Mouse (Mus musculus) spleen, adult 2 months (tissue): Measurements from ENCODE around the gene Cacna1c. TPM values are rescaled to one million over a fixed set of nuclear protein-coding genes. Genes with fewer than 3 reads are reported as not detected.
"Not testable (repeated sequence)": the region's sequence is repeated elsewhere in the genome, so short reads cannot be mapped to it uniquely, and the experiment has no call there.

ENCODE experiments used
- DNase-seq, 2 experiments: peaks; one replicate each; pipeline versions ENCODE4 v3.0.0 to v3.0.0-alpha.2; 2012 to 2021; ENCODE audit warnings: low spot score in 2 of 2, low read depth in 1 of 2
- H3K27ac ChIP-seq: fragments of 200-500 bp; 2 replicates; pipeline ENCODE4 v1.5.1; 2012; ENCODE audit warnings: low read length, inconsistent platforms; ENCODE audit not compliant: insufficient read depth
- H3K27me3 ChIP-seq: fragments of 200-500 bp; 2 replicates; pipeline ENCODE4 v1.6.1; 2012; ENCODE audit warnings: mild to moderate bottlenecking, moderate library complexity, low read length, inconsistent platforms; ENCODE audit not compliant: control insufficient read depth, insufficient read depth
- H3K36me3 ChIP-seq: fragments of 200-500 bp; 2 replicates; pipeline ENCODE4 v1.6.1; 2012; ENCODE audit warnings: mild to moderate bottlenecking, low read length, inconsistent platforms; ENCODE audit not compliant: control insufficient read depth, insufficient read depth
- H3K4me1 ChIP-seq: fragments of 200-500 bp; 2 replicates; pipeline ENCODE4 v1.6.1; 2011; ENCODE audit warnings: inconsistent platforms; ENCODE audit not compliant: control insufficient read depth, insufficient read depth, insufficient read length
- H3K4me3 ChIP-seq: fragments of 200-500 bp; 2 replicates; pipeline ENCODE4 v1.5.1; 2011; ENCODE audit warnings: mild to moderate bottlenecking, inconsistent platforms; ENCODE audit not compliant: insufficient read depth, insufficient read length; ENCODE audit errors: extremely low read depth
- CTCF ChIP-seq: fragments of 200-500 bp; IDR thresholded peaks from 2 replicates; pipeline ENCODE4 v1.5.1; 2011; ENCODE audit warnings: mild to moderate bottlenecking, inconsistent platforms; ENCODE audit not compliant: insufficient read depth, insufficient read length, insufficient replicate concordance; ENCODE audit errors: extremely low read depth
- POLR2A ChIP-seq: fragments of 200-500 bp; IDR thresholded peaks from 2 replicates; pipeline ENCODE4 v1.6.1; 2011; ENCODE audit warnings: low read depth, low read length, inconsistent platforms
- WGBS: fragments of 180-500 bp; shearing (Covaris S2); methylation state at CpG from one replicate; pipeline ENCODE4 v1.1.7; 2018; 5-methylcytosine and 5-hydroxymethylcytosine counted together
- polyA plus RNA-seq: library from polyadenylated mRNA; depleted of rRNA; stranded (reverse); fragments of >200 nt; gene quantifications from 2 replicates; pipeline ENCODE4 v1.2.3, GENCODE M21; 2012

Gene Cacna1c
- polyA plus RNA-seq, 1 experiment, result 1.1 TPM

DNA sequence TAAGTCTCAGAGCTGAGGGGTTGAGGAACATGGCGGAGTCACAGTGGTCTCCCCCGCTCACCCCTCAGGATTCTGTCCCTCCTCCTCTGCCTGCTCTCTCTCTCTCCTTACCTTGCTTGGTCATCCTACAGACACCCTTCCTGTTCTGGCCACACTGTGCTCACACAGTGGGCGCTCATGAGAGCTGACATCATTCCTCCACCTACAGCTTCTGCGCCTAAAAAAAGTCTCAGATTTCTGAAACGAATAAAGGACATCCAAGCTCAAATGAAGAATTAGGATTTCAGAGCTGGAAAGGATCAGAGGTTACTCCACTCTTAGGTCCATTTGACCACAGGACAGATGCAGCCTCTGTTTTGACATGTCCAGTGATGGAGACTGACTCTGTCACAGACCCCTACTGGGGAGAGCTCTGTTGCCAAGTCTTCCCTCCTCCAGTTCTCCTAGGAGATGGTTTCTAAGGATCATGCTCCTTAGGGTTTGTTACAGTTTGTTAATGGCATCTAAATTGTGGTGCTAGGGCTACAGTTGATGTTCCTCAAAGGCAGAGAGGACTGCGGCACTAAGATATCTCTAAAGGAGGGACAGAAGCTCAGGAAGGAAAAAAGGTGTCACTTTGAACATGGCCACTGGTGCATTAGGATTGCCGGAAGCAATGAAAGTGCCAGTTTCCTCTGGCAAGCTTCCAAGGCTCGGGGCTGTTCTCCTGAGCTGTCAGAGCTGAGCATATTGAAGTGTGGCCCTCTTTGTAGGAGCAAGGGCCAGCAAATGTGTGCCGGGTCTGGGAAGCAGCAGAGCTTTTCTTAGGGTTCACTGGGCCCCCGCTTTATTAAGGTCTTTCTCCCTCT is 601.2 kb downstream of the Cacna1c start:
- no peak overlapping the region for H3K4me3 ChIP-seq
- H3K27ac ChIP-seq, result no peak overlapping the region
- TF ChIP-seq CTCF (no peak), POLR2A (no peak)
- WGBS, result 73% methylated on average over 10 of the region's 10 CpGs
- H3K27me3 ChIP-seq, result peaks cover 4% of the 10 kb centered on the region
- no peaks in the 10 kb centered on the region for H3K4me1 ChIP-seq
- no peaks in the 10 kb centered on the region for H3K36me3 ChIP-seq
- no peak for DNase-seq

DNA sequence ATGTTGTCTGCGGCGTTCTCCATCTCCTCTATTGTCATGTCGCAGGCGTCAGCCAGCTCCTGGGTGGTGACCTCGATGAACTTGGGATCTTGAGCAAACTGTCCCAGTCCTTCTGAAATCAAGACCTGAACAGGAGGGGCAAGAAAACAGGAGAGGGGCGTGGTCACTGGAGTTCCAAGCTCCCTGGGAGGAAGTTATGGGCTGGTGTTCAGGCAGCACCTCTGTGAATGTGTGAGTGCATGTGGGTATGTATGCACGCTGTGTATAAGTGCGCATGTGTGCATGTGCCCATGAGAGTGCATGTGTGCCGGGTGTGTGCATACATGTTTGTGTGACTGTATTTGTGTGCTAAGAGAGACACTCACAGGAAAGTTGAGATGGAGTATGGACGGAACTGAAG is 602.1 kb downstream of the Cacna1c start:
- 27% methylated on average over 10 of the region's 10 CpGs for WGBS
- Histone ChIP-seq H3K4me3 (no peak overlapping the region), H3K36me3 (no peaks in the 10 kb centered on the region), H3K4me1 (no peaks in the 10 kb centered on the region), H3K27me3 (peaks cover 4% of the 10 kb centered on the region), H3K27ac (no peak overlapping the region)
- TF ChIP-seq CTCF (no peak), POLR2A (no peak)
- DNase-seq, result no peak

DNA sequence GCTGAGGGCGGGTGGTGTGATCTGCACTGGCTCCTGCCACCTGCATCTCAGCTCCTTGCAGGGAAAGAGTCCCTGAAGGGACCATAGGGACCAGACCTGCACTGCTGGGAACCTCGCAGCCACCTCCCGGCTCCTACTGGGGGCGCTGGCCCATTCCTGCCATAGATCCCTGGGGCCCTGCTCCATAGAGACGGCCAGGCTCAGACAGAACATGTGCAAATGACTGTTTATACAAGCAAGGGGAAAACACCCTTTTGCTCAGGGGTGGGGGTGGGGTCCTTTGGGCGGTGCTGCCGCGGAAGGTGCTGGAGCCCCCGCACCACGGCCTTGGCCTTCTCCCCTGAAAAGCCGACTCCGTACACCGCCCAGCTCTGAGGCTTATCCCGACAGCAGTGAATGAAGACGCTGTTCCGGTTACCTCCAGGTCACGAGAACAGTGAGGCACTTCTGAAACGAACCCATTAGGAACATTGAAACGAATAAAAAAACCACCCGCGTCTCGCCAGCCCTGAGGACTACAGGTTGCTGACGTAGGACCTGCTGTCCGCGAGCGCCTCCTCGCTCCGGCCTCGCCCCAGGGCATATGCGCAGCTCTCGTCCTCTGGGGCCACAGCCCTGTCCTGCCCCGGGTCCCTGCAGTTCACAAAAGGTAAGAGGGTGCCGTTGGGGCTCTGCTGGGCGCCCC is 602.7 kb downstream of the Cacna1c start:
- H3K4me1 ChIP-seq, result no peaks in the 10 kb centered on the region
- no peaks in the 10 kb centered on the region for H3K36me3 ChIP-seq
- WGBS, result 3% methylated on average over 34 of the region's 34 CpGs
- no peak overlapping the region for H3K27ac ChIP-seq
- H3K4me3 ChIP-seq, result no peak overlapping the region; the same call in 1 of the 2 replicates
- TF ChIP-seq POLR2A (no peak), CTCF (no peak)
- no peak for DNase-seq
- H3K27me3 ChIP-seq, result peaks cover 4% of the 10 kb centered on the region

DNA sequence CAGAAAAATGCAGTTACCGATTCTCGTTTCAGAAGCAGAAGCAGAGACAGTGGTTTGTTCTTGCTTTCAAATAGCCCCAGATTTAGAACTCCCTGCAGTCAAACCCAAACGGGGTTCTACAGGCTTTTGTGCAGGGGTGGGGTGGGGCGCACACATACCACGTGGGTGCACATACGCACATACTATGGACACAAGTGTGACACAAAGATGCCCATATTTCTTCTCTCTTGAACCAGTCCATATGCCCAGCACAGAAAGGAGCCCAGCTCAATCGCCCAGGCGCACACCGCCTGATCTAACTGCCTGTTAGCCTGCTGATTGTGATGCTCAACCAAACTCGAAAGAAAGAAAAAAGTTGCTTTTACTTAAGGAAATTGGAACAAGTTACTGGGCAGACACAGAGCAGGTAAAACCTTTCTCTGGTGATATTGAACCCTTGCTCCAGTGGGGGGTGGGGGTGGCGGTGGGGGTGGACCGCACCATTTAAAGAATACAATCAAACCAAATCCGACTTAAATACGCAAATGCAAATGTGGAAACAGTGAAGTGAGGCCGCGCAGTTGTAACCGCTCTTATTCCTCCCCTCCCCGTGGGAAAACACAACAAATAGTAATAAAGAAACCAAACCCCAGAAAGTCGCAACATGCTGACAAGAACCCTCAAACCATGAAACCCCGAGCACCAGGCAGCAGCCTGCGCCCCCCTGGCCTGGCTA is 603.4 kb downstream of the Cacna1c start:
- no peak for TF ChIP-seq POLR2A
- TF ChIP-seq CTCF, result no peak

DNA sequence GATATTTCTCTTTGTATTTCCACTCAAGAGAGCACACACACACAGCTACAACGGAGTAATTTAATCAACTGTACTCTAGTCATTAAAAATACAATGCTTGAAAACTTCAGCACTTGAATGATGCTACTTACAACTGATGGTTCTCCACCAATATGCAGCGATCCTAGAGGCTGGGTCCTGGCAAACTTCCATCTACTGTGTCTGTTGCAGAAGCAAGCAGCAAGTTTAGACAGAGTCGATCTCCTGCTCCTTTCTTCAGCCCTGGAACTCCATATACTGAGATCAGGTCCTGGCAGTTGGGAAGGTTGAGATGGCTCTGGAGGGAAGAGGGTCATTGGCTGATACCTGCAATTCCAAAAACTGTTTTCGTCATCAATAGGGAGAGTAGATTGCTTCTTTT is 617.5 kb downstream of the Cacna1c start:
- not testable (repeated sequence) for DNase-seq, H3K4me1 ChIP-seq, H3K4me3 ChIP-seq, H3K27me3 ChIP-seq, H3K36me3 ChIP-seq, H3K27ac ChIP-seq
- 79% methylated on average over 4 of the region's 4 CpGs for WGBS

More for the DNA sequence above, 603.4 kb downstream of the Cacna1c start:
- no peak overlapping the region for H3K27ac ChIP-seq
- DNase-seq, result no peak
- peaks cover 4% of the 10 kb centered on the region for H3K27me3 ChIP-seq
- WGBS, result 27% methylated on average over 21 of the region's 21 CpGs
- H3K4me3 ChIP-seq, result no peak overlapping the region
- no peaks in the 10 kb centered on the region for H3K4me1 ChIP-seq
- H3K36me3 ChIP-seq, result no peaks in the 10 kb centered on the region

DNA sequence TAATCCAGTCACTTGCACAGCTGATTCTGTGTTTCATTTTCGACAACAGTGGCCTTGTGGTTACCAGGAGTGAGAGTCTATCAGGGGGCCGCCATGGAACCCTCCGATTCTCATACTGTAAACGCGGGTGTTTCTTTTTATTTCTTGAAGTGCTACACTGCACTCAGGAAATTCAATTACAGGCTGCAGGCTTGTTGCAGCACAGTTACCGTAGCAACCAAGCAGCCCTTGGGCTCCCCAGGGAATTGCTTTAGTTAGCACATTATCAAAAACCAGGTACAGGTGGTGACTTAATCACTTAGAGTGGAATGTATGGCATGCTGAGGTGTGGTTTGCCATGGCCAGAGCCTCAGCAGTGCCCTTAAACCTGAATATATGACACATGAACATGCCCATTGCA is 621.9 kb downstream of the Cacna1c start:
- TF ChIP-seq CTCF (no peak), POLR2A (no peak)
- 84% methylated on average over 6 of the region's 6 CpGs for whole genome bisulfite sequencing

DNA sequence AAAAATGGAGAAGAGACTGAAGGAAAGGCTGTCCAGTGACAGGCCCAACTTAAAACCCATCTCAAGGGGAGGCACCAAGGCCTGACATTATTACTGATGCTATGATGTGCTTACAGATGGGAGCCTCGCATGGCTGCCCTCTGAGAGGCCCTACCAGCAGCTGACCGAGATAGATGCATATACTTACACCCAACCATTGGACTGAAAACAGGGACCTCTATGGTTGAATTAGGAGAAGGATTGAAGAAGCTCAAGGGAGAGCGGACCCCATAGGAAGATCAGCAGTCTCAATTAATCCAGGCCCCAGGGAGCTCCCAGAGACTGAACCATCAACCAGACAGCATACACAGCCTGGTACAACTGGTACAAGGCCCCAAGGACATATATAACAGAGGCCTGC is 628.4 kb downstream of the Cacna1c start:
- 93% methylated on average over 3 of the region's 3 CpGs for WGBS
- no peak overlapping the region for H3K27ac ChIP-seq
- TF ChIP-seq POLR2A, result no peak
- TF ChIP-seq CTCF, result no peak
- no peaks in the 10 kb centered on the region for H3K36me3 ChIP-seq
- no peaks in the 10 kb centered on the region for H3K27me3 ChIP-seq
- DNase-seq, result no peak
- no peaks in the 10 kb centered on the region for H3K4me1 ChIP-seq
- H3K4me3 ChIP-seq, result no peak overlapping the region

More for the DNA sequence above, 621.9 kb downstream of the Cacna1c start:
- Histone ChIP-seq H3K4me1 (no peaks in the 10 kb centered on the region), H3K36me3 (no peaks in the 10 kb centered on the region), H3K27me3 (no peaks in the 10 kb centered on the region), H3K4me3 (no peak overlapping the region), H3K27ac (no peak overlapping the region)
- DNase-seq, result no peak
